Mouse (Mus musculus) left cerebral cortex, adult 6 months (tissue): ENCODE measurements around the gene Nox1. TPM values are rescaled to one million over a fixed set of nuclear protein-coding genes. Genes with fewer than 3 reads are reported as not detected.

Experiments used
- long read RNA-seq, 2 experiments: library from polyadenylated mRNA; unstranded; transcript quantifications; one replicate each; pipeline ENCODE4 v2.0.0; 2019 to 2020
- polyA plus RNA-seq: library from polyadenylated mRNA; unstranded; fragments of <200 nt; fragmentation: Nextera tagmentation; gene quantifications from 2 replicates; pipeline ENCODE4 v1.2.3, GENCODE M21; 2021

The Nox1 gene
- polyA plus RNA-seq: 0.13 TPM in 1 of 2 replicates, not detected in the other
- long read RNA-seq, experiment 1, partial matches to known transcripts: 0 of 1 reads
- long read RNA-seq, experiment 1, other reads (novel, unspliced or antisense): 1 of 1 reads
- long read RNA-seq, experiment 2, partial matches to known transcripts: 0 of 2 reads
- long read RNA-seq, experiment 2, other reads (novel, unspliced or antisense): 2 of 2 reads

DNA sequence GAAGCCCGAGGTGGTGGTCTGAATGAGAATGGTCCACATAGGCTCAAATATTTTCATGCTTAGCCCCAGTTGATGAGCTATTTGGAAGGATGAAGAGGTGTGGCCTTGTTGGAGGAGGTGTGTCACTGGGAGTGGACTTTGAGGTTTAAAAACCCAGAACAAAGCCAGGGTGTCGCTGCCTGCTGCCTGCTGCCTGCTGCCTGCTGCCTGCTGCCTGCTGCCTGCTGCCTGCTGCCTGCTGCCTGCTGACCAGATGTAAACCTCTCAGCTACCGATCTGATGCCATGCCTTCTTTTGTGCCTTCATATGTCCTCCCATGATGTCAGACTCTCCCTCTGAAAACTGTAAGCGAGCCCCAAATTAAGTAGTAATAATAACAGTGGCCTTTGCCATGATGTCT is at the start of gene Nox1:
TSS of gene Nox1 (minus strand) at position 101 of the 400 bp plus-strand sequence.

DNA sequence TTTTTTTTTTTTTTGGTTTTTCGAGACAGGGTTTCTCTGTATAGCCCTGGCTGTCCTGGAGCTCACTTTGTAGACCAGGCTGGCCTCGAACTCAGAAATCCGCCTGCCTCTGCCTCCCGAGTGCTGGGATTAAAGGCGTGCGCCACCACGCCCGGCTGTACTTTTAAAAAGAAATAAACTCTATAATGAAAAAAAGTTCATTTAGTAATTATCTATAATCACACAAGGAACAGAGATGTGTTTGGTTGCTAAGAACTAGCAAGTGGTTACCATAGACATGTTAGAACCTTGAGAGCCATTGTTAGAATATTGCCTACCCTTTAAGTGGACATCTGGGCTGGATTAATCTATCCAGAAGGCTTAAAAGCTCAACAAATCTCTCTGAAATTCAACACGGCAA is 34.6 kb downstream of the Nox1 start, which contains the start of gene Arl13a:
TSS of gene Arl13a (plus strand) at position 301 of the 400 bp plus-strand sequence.

DNA sequence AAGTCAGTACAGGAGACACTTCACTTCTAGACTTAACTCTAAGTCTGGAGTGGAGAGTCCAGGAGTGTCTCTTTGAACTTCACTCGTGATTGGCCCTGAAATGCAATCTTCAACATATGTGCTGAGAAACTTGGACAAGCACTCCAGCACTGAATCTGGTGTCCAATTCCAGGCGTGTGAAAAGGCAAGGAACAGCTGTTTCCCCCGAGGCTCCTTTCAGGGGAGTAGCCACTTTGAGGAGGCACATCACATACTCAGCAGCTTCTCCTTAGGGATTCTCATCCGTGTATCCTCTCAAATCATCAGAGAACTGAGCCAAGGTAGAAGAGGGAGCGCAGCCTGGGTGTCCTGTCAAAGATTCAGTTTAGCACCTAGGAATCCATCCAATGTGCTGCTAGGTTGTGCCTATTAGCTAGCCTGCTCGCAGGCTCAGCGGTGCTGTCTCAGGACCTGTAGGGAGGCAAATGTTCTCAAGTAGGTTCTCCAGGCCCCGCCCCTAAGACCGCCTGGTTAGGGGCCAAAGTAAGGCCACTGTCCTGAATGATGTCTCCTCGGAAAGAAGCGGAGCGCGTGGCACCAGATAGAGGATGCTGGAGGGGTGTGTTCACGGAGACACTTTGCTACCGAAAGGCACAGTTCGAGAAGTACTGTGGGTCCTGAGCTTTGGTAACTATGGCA is 59.6 kb downstream of the Nox1 start, which contains the start of gene Xkrx:
TSS of gene Xkrx (minus strand) at position 34 of the 678 bp plus-strand sequence.

DNA sequence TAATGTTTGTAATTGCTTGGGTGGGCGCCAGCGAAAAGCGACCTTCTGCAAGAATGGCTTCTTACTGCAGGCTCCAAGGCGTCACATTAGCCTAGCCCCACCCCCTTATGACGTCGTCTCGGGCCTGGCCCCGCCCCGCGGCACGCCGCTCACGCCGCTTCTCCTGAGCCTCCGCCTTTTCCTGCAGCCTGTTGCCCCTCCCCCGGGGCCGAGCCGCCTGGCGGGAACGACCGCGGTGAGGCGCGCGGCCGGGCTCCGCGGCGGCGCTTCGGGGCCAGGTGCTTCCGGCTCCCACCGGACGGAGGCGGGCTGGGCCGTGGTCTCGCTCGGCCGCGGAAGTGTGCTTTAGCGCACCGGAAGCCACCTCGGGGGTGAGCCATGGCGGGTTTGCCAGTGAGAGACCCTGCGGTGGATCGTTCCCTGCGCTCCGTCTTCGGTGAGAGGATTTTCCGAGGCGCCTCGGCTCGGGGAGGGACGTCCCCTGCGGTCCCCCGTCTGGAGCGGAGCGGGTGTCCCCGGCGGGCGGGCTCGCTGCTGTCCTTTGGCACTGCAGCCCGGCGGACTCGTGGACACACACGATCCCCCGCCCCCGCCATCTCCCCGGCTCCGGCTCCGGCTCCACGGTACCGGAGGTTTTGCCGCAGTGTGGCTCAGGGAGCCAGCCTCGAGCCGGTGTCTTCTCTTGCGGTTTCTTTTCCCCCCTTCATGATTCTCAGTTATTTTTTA is 162.6 kb downstream of the Nox1 start, which contains the start of gene Cstf2:
TSS of gene Cstf2 (plus strand) at position 201 of the 726 bp plus-strand sequence.

Other genes with a start within 250 kb of the Nox1 start
- gene Sytl4, start 240.1 kb downstream of the Nox1 start, polyA plus RNA-seq: 0.10 and 0.58 TPM in 2 replicates
- 32.2 and 32.9 TPM in 2 replicates for gene Cstf2, start 162.8 kb downstream of the Nox1 start, polyA plus RNA-seq
- gene Xkrx, start 59.9 kb downstream of the Nox1 start, polyA plus RNA-seq: 0.40 and 0.44 TPM in 2 replicates
- not detected in 2 replicates for gene Arl13a, start 34.5 kb downstream of the Nox1 start, polyA plus RNA-seq
- 7.0 and 7.4 TPM in 2 replicates for gene Trmt2b, start 55.0 kb upstream of the Nox1 start, polyA plus RNA-seq
- 66.7 and 67.7 TPM in 2 replicates for gene Tmem35a, start 73.3 kb upstream of the Nox1 start, polyA plus RNA-seq
- gene Cenpi, start 86.1 kb upstream of the Nox1 start, polyA plus RNA-seq: 0.21 and 0.40 TPM in 2 replicates
- 10.3 and 12.0 TPM in 2 replicates for gene Drp2, start 182.6 kb upstream of the Nox1 start, polyA plus RNA-seq